Mouse (Mus musculus) heart, embryonic 13.5 days (tissue): ENCODE data around the gene Dlgap1. TPM values are rescaled to one million over a fixed set of nuclear protein-coding genes. Genes with fewer than 3 reads are reported as not detected.

ENCODE experiments used
- ATAC-seq: fragments of 200-750 bp; cut with Nextera tagmentation; 2 replicates; pipeline ENCODE4 v1.8.0; 2017; ENCODE audit warnings: moderate TSS enrichment; ENCODE audit not compliant: insufficient number of reproducible peaks, low FRiP score, low TSS enrichment; ENCODE audit errors: extremely low read depth
- H3K27ac ChIP-seq: fragments of 300-500 bp; sonication (generic); replicated peaks from 2 replicates; pipeline ENCODE4 v1.5.1; 2015; ENCODE audit warnings: moderate library complexity, mild to moderate bottlenecking, inconsistent platforms
- H3K27me3 ChIP-seq: fragments of 300-500 bp; sonication (generic); replicated peaks from 2 replicates; pipeline ENCODE4 v1.6.1; 2015; ENCODE audit warnings: mild to moderate bottlenecking, inconsistent platforms
- H3K36me3 ChIP-seq: fragments of 300-500 bp; sonication (generic); 2 replicates; pipeline ENCODE4 v1.6.1; 2015; ENCODE audit warnings: mild to moderate bottlenecking, inconsistent platforms
- H3K4me1 ChIP-seq: fragments of 300-500 bp; sonication (generic); 2 replicates; pipeline ENCODE4 v1.6.1; 2015; ENCODE audit warnings: inconsistent platforms
- H3K4me2 ChIP-seq: fragments of 300-500 bp; sonication (generic); 2 replicates; pipeline ENCODE4 v1.6.1; 2015; ENCODE audit warnings: inconsistent platforms, mild to moderate bottlenecking, moderate library complexity
- H3K4me3 ChIP-seq: fragments of 300-500 bp; sonication (generic); 2 replicates; pipeline ENCODE4 v1.5.1; 2015; ENCODE audit warnings: moderate library complexity, mild to moderate bottlenecking, inconsistent platforms
- H3K9ac ChIP-seq: fragments of 300-500 bp; sonication (generic); 2 replicates; pipeline ENCODE4 v1.6.1; 2015; ENCODE audit warnings: inconsistent platforms, mild to moderate bottlenecking, moderate library complexity
- H3K9me3 ChIP-seq: fragments of 300-500 bp; sonication (generic); 2 replicates; pipeline ENCODE4 v1.6.1; 2016; ENCODE audit warnings: inconsistent platforms
- WGBS: fragments of 180-500 bp; shearing (Covaris S2); methylation state at CpG from one replicate; pipeline ENCODE4 v1.1.7; 2015; ENCODE audit warnings: mixed read lengths; 5-methylcytosine and 5-hydroxymethylcytosine counted together
- polyA plus RNA-seq: library from polyadenylated mRNA; unstranded; fragments of >200 nt; fragmentation: Nextera tagmentation; extraction: Ambion mirVana; gene quantifications from 2 replicates; pipeline ENCODE4 v1.2.1, GENCODE M21; 2015

Dlgap1 gene
- polyA plus RNA-seq, 1 experiment from 2014 or later: 0.40 TPM

DNA sequence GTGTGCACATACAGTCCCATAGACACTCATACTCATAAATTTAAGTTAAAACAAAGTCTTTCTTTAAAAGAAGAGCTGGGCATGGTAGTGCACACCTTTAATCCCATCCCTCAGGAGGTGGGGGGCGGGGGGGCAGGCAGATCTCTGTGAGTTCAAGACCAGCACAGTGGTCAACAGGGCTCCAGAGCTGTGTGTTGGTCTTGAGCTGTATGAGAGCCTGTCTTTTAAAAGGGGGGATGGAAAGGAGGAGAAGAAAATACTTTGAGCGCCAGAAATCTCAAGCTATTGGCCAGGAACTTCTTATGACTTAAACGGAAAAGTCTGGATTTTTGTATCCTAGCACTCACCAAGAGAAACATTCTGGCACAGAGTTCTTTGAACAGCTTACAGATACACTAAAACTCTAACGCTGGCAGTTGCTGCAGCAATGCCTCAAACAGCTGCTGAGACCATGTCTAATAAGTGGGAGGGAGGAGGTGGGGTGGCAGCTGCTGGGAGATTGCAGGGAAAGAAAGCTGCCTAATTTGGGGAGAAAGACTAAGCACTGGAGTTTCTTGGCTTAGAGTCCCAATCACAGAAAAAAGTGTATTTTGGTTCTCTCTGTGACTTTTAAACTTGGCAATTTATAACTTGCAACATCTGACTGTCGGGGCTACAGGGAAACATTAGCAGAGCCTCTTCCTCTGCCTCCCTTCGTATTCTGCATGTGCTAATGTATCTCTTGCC lies 660.9 kb downstream of the Dlgap1 start:
- Histone ChIP-seq H3K9me3 (no peaks in the 10 kb centered on the region), H3K27me3 (no peaks in the 10 kb centered on the region), H3K4me2 (no peak overlapping the region), H3K27ac (peak overlapping the region; percentile 54), H3K9ac (no peak overlapping the region), H3K4me3 (no peak overlapping the region), H3K36me3 (no peaks in the 10 kb centered on the region), H3K4me1 (peaks cover 12% of the 10 kb centered on the region; the same call in 1 of the 2 replicates)
- no peak for ATAC-seq
- WGBS: 51% methylated on average over 6 of the region's 6 CpGs

DNA sequence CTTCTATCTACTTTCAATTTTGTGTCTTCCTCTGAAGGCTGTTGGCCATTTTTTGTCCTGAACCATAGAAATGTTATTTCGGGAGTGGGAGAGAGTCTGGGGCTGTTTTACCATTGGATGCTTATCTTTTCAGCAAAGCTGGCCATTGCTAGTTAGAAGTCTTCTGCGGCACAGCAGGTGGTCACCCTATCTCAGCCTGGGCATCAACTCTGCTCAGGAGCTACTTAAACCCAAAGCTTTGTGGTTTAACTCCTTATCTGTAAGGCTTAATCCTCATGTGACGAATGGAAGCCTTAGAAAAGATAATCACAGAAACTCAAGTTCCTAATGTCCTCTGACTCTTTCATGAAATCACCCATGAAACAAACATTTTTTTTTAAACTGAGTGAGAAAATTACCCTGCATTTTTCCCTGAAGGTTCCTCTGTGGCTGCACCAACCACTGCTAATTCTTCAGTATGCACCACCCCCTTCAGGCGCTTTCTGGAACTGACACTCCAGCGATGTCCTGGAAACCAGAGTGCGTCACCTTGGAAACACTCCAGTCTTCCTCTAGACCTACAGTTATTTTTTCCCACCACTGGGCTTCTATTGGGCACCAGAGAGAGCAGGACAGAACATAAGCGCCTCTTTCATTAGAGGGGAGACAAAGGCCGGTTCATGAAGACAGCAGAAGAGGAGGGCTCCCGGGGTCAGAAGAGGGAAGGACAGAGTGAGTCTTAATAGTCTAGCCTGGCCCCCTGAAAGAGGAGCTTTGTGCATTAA lies 664.5 kb downstream of the Dlgap1 start:
- ATAC-seq: no peak
- 11% methylated on average over 9 of the region's 9 CpGs for WGBS
- peak overlapping the region; percentile 33; the same call in 1 of the 2 replicates for H3K4me2 ChIP-seq

DNA sequence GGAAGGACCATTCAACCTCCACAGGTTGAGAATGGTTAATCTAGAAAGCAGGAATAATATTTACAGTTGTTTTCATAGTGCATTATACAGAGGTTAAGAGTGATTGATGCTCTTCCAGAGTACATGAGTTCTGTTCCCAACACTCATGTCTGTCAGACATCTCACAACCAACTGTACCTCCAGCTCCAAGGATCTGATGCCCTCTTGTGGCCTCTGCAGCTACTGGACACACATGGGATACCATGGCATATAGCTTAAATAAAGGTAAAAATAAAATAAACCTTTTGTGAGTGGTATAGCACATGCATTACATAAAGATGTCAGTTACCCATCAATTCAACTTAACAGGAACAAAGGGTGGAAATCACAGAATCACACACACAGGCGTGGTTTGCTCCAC lies 674.3 kb downstream of the Dlgap1 start:
- no peak overlapping the region for H3K4me2 ChIP-seq
- ATAC-seq: no peak
- no peaks in the 10 kb centered on the region for H3K27me3 ChIP-seq
- H3K4me3 ChIP-seq: no peak overlapping the region
- H3K4me1 ChIP-seq: no peaks in the 10 kb centered on the region
- no peak overlapping the region for H3K27ac ChIP-seq
- no peaks in the 10 kb centered on the region for H3K36me3 ChIP-seq
- WGBS: 56% methylated on average over 1 of the region's 1 CpGs
- H3K9me3 ChIP-seq: no peaks in the 10 kb centered on the region
- H3K9ac ChIP-seq: no peak overlapping the region

More for the DNA sequence above, 664.5 kb downstream of the Dlgap1 start:
- H3K27ac ChIP-seq: no peak overlapping the region
- H3K27me3 ChIP-seq: no peaks in the 10 kb centered on the region; the same call in 1 of the 2 replicates
- no peaks in the 10 kb centered on the region for H3K36me3 ChIP-seq
- no peak overlapping the region for H3K4me3 ChIP-seq
- no peak overlapping the region for H3K9ac ChIP-seq
- H3K4me1 ChIP-seq: peaks cover 12% of the 10 kb centered on the region; the same call in 1 of the 2 replicates
- no peaks in the 10 kb centered on the region for H3K9me3 ChIP-seq

DNA sequence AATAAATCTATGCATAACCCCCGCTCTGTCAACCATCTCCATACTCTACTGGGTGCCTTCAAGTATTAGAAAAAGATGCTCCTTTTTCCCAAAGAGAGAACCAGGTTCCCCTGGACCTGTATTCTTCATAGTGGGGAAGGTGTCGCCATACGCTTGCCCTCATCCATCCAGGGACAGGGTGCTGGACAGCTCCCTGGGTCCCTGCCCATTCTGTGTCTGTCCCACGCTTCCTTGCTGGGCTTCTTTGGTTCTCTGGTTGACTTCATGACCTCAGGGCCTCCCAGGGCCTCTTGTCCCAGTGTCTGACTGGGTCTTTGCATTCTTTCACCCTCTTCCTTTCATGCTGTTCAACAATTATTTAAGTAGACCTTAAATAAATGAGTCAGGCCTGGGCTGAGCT lies 677.8 kb downstream of the Dlgap1 start:
- Histone ChIP-seq H3K9me3 (peaks cover 7% of the 10 kb centered on the region), H3K4me1 (no peaks in the 10 kb centered on the region), H3K4me3 (no peak overlapping the region), H3K27me3 (no peaks in the 10 kb centered on the region; the same call in 1 of the 2 replicates), H3K27ac (no peak overlapping the region), H3K4me2 (no peak overlapping the region), H3K36me3 (no peaks in the 10 kb centered on the region), H3K9ac (no peak overlapping the region)
- WGBS: 33% methylated on average over 4 of the region's 4 CpGs
- ATAC-seq: no peak

DNA sequence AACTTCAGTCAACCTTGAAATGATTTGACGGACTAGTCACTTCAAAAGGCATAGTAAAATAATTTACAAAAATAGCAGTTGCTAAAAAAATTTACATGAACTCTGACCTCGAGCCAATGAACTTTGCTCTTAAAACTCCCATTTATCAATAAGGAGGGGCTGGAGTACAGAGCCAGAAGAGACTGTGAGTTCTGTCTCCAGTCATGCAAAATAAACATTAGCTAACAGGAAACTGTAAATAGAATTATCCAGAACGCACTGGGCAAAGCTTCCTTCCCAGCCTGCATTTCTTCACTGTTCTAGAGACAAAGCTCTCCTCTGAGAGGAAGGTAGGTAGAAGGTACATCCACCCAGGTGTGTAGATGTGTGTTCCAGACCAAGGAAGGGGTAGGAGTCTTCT lies 692.5 kb downstream of the Dlgap1 start:
- Histone ChIP-seq H3K4me2 (no peak overlapping the region), H3K9me3 (no peaks in the 10 kb centered on the region), H3K36me3 (no peaks in the 10 kb centered on the region), H3K4me1 (no peaks in the 10 kb centered on the region), H3K4me3 (no peak overlapping the region), H3K9ac (no peak overlapping the region), H3K27ac (no peak overlapping the region), H3K27me3 (no peaks in the 10 kb centered on the region)
- ATAC-seq: no peak
- 64% methylated on average over 3 of the region's 3 CpGs for WGBS

DNA sequence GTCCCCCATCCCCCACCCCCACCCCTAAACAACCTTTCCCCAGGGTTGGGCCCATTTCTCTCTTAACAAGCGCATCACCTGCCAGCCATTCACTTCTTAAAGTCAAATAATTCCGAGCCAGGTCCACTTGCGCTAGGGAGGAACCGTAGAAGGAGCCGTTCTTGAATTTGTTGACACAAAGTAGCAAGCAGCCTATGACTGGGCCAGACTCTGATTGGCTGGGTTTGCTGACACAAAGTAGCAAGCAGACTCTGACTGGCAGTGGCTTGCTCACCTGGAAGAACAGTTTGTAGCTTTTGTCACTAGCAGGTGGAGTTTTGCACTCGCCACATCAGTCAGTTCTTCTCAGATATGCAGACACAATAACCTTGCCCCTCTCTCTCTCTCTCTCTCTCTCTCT lies 695.1 kb downstream of the Dlgap1 start:
- no peaks in the 10 kb centered on the region for H3K27me3 ChIP-seq
- no peaks in the 10 kb centered on the region for H3K36me3 ChIP-seq
- no peak overlapping the region for H3K27ac ChIP-seq
- WGBS: 76% methylated on average over 6 of the region's 6 CpGs
- no peak overlapping the region for H3K9ac ChIP-seq
- H3K9me3 ChIP-seq: no peaks in the 10 kb centered on the region
- no peaks in the 10 kb centered on the region for H3K4me1 ChIP-seq
- ATAC-seq: no peak
- no peak overlapping the region for H3K4me2 ChIP-seq
- H3K4me3 ChIP-seq: no peak overlapping the region

DNA sequence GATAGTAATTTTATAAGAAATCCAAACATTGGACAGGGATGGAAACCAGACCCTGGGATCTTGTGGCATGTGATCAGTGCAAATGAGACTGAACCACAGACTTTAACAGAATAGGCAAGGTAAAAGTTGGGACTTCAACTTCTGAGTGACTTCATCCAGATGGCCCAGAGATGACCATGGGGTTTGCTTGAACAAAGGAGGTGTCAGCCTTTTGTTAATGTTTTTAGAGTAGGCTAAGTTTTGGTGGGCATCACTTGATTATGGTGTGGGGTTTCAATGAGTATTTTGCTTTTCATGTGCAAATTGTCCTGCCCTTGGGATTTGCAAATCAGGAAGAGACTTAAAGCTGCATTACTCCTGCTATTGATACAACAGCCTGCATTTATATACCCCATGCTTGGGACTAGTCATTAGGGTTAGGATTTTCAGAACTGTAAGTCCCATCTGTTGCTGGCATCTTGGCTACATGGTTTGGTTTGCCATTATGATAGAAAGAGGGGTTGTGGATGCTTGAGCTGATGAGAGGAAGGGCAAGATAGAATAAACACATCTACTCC lies 695.7 kb downstream of the Dlgap1 start:
- no peak for ATAC-seq
- Histone ChIP-seq H3K27me3 (no peaks in the 10 kb centered on the region), H3K9me3 (no peaks in the 10 kb centered on the region), H3K4me1 (no peaks in the 10 kb centered on the region), H3K36me3 (no peaks in the 10 kb centered on the region), H3K4me2 (no peak overlapping the region), H3K9ac (no peak overlapping the region), H3K4me3 (no peak overlapping the region), H3K27ac (no peak overlapping the region)

DNA sequence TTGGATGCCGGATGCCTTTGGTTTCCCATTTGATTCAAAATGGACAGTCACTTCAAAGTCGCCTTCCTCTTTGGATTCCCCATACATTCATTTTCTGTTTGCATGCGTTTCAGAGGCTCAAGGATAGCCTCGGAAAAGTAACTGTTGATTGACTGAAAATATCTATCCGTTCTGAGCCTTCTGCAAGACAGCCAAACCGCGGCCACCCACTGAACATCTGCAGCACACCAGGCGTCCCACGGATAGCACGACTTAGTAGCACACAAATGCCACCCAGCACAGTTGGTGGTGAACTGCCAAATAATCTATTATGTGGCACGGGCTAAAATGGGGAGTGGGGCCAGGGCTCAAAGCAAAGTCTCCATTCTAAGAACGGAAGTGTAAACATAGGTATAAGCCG lies 705.1 kb downstream of the Dlgap1 start:
- Histone ChIP-seq H3K27ac (no peak overlapping the region), H3K4me1 (no peaks in the 10 kb centered on the region), H3K9ac (no peak overlapping the region), H3K27me3 (no peaks in the 10 kb centered on the region), H3K36me3 (no peaks in the 10 kb centered on the region), H3K4me2 (no peak overlapping the region), H3K9me3 (no peaks in the 10 kb centered on the region), H3K4me3 (no peak overlapping the region)
- WGBS: 84% methylated on average over 13 of the region's 13 CpGs
- no peak for ATAC-seq

DNA sequence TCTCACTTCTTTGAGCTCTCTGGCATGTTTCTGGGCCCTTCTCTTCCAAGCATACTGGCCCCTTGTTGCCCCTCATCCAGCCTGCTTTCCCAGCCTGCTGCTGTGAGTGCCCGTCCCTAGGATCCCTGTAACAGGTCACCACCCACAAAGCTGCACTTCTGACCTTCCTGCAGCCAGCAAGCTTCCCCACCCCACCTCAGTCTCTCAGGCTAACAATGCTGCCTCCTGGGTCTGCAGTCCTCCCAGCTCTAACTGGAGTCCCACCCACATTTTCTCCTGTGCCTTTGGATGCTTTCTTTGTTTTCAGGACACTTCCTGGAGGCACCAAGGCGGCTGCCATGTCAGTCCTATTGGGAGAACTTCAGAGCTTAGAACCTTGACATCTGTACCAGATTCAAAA lies 707.6 kb downstream of the Dlgap1 start:
- Histone ChIP-seq H3K36me3 (no peaks in the 10 kb centered on the region), H3K27me3 (no peaks in the 10 kb centered on the region), H3K27ac (no peak overlapping the region), H3K4me2 (no peak overlapping the region), H3K4me3 (no peak overlapping the region), H3K4me1 (no peaks in the 10 kb centered on the region), H3K9me3 (no peaks in the 10 kb centered on the region), H3K9ac (no peak overlapping the region)
- no peak for ATAC-seq
- WGBS: 57% methylated on average over 2 of the region's 2 CpGs

DNA sequence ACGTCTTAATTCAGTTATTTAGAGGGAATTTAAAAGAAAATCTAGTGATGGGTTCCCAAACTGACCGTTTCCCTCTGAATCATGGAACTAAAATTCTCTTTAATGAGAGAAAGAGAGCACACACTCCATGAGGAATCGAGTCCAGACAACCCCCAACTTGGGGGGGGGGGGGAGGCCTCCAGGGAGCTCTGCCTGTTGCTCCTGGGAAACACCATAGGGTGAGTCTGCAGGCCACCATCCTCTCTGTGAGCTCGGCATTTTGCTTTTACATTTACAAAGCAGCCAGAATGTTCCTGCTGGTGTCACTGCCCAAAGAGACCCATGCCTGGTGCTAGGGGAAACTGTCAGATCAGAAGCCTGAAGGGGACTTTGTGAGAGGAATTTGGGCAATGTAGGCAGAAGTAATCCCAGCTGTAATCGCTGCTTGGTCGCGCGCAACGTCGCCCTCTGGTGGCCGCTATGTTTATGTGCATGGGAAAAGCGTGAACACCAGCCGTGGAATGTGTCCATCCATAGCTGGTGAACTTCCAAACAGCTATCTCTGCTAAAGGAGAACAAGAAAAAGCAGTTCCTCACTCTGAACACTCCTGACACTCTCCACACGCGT lies 714.8 kb downstream of the Dlgap1 start:
- H3K9ac ChIP-seq: no peak overlapping the region
- peak overlapping the region; percentile 20; the same call in 1 of the 2 replicates for H3K4me2 ChIP-seq
- H3K27ac ChIP-seq: no peak overlapping the region
- no peak overlapping the region for H3K4me3 ChIP-seq
- H3K9me3 ChIP-seq: no peaks in the 10 kb centered on the region
- ATAC-seq: no peak; the same call in 1 of the 2 replicates
- 11% methylated on average over 15 of the region's 15 CpGs for WGBS
- H3K36me3 ChIP-seq: no peaks in the 10 kb centered on the region
- 0 out of 2 replicates have a peak, but pooled peaks cover 3% of the 10 kb centered on the region for H3K27me3 ChIP-seq
- peaks cover 6% of the 10 kb centered on the region; the same call in 1 of the 2 replicates for H3K4me1 ChIP-seq

DNA sequence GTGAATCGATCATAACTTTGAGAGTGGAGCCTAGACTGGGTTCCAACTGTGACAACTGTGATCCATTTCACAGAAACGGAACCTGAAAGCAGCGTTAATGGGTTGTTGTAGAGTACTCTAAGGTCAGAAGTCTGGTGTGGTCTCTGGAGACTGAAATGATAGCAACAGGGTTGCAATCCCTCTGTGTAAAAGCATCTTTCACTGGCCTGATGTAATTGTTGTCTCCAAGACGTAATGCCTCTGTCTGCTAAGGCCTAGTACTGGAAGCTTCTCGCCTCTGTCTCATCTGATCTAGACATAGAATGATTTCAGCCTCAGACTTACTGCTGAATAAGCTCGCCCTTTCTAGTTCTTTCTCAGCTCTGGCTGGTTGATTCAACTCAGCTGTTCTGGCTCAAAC lies 721.3 kb downstream of the Dlgap1 start:
- no peaks in the 10 kb centered on the region for H3K4me1 ChIP-seq
- no peak overlapping the region for H3K27ac ChIP-seq
- no peak for ATAC-seq

More for the DNA sequence above, 721.3 kb downstream of the Dlgap1 start:
- H3K4me3 ChIP-seq: no peak overlapping the region
- H3K36me3 ChIP-seq: no peaks in the 10 kb centered on the region
- 0 out of 2 replicates have a peak, but pooled peaks cover 3% of the 10 kb centered on the region for H3K27me3 ChIP-seq
- no peaks in the 10 kb centered on the region for H3K9me3 ChIP-seq
- no peak overlapping the region for H3K4me2 ChIP-seq
- no peak overlapping the region for H3K9ac ChIP-seq
- 70% methylated on average over 6 of the region's 6 CpGs for WGBS
